Mouse (Mus musculus): ENCODE data around the gene Rtf1. TPM values are rescaled to one million over a fixed set of nuclear protein-coding genes. Genes with fewer than 3 reads are reported as not detected.
A peak's percentile ranks its signal among the peaks of the same experiment; 100 is the strongest.
"Not testable (repeated sequence)": the region's sequence is repeated elsewhere in the genome, so short reads cannot be mapped to it uniquely, and the experiment has no call there.

The Rtf1 gene
- polyA plus RNA-seq (2014; fragmentation: Nextera tagmentation; extraction: Ambion mirVana) = 31.9 and 35.0 TPM in 2 replicates

GRCm38 (mm10) chr2:119674525-119675214, at the start of gene Rtf1:
Rtf1 (plus strand) TSS chr2:119675068.
- under 1% methylated on average over 40 of the region's 58 CpGs for WGBS
- H3K27me3 ChIP-seq (ENCODE audit: control insufficient read depth, insufficient read depth, low read length) = no peaks in the 10 kb centered on the region
- H3K27ac ChIP-seq (ENCODE audit: low read depth, low read length) = peak within 1 kb of the TSS; percentile 42; the same call in 1 of the 2 replicates
- ATAC-seq (ENCODE audit: insufficient read depth, low FRiP score, low TSS enrichment) (peak; percentile 95), DNase-seq (ENCODE audit: low spot score) (peak; percentile 96)
- peak within 1 kb of the TSS; percentile 87 for H3K4me2 ChIP-seq (ENCODE audit: low read depth)
- H3K9me3 ChIP-seq (ENCODE audit: control insufficient read depth, low read length) = no peaks in the 10 kb centered on the region
- peak within 1 kb of the TSS; percentile 97 for H3K4me3 ChIP-seq (ENCODE audit: low read depth, low read length)
- no peaks in the 10 kb centered on the region for H3K36me3 ChIP-seq (ENCODE audit: control insufficient read depth, insufficient read depth, low read length)
- H3K4me1 ChIP-seq (ENCODE audit: control insufficient read depth, insufficient read depth, low read length) = peaks cover 4% of the 10 kb centered on the region; the same call in 1 of the 2 replicates
- peak within 1 kb of the TSS; percentile 97 for H3K9ac ChIP-seq (ENCODE audit: low read length)

GRCm38 (mm10) chr2:119636781-119637180, 38.1 kb upstream of the Rtf1 start:
- Histone ChIP-seq H3K4me3 (ENCODE audit: low read depth, low read length) (no peak overlapping the region), H3K27me3 (ENCODE audit: control insufficient read depth, insufficient read depth, low read length) (no peaks in the 10 kb centered on the region), H3K4me2 (ENCODE audit: low read depth) (no peak overlapping the region), H3K36me3 (ENCODE audit: control insufficient read depth, insufficient read depth, low read length) (peaks cover 15% of the 10 kb centered on the region), H3K9me3 (ENCODE audit: control insufficient read depth, low read length) (no peaks in the 10 kb centered on the region), H3K9ac (ENCODE audit: low read length) (no peak overlapping the region), H3K27ac (ENCODE audit: low read depth, low read length) (no peak overlapping the region), H3K4me1 (ENCODE audit: control insufficient read depth, insufficient read depth, low read length) (no peaks in the 10 kb centered on the region)
- no peak for DNase-seq (ENCODE audit: low spot score)
- WGBS = 96% methylated on average over 1 of the region's 1 CpGs
- ATAC-seq (ENCODE audit: insufficient read depth, low FRiP score, low TSS enrichment) = no peak

- no peak overlapping the region for H3K4me2 ChIP-seq (ENCODE audit: low read depth)
- DNase-seq (ENCODE audit: low spot score) = no peak
- peaks cover 16% of the 10 kb centered on the region for H3K36me3 ChIP-seq (ENCODE audit: control insufficient read depth, insufficient read depth, low read length)
- no peak for ATAC-seq (ENCODE audit: insufficient read depth, low FRiP score, low TSS enrichment)
- no peak overlapping the region for H3K27ac ChIP-seq (ENCODE audit: low read depth, low read length)
- no peaks in the 10 kb centered on the region for H3K9me3 ChIP-seq (ENCODE audit: control insufficient read depth, low read length)
- H3K4me3 ChIP-seq (ENCODE audit: low read depth, low read length) = no peak overlapping the region
- H3K9ac ChIP-seq (ENCODE audit: low read length) = no peak overlapping the region
- H3K27me3 ChIP-seq (ENCODE audit: control insufficient read depth, insufficient read depth, low read length) = no peaks in the 10 kb centered on the region
- 96% methylated on average over 5 of the region's 5 CpGs for WGBS
- H3K4me1 ChIP-seq (ENCODE audit: control insufficient read depth, insufficient read depth, low read length) = no peaks in the 10 kb centered on the region
These were observed 33.5 kb upstream of the Rtf1 start for GRCm38 (mm10) chr2:119641214-119641912.

- WGBS = 94% methylated on average over 5 of the region's 5 CpGs
- ATAC-seq (ENCODE audit: insufficient read depth, low FRiP score, low TSS enrichment) (no peak), DNase-seq (ENCODE audit: low spot score) (no peak)
- H3K4me2 ChIP-seq (ENCODE audit: low read depth) = no peak overlapping the region
- no peaks in the 10 kb centered on the region for H3K9me3 ChIP-seq (ENCODE audit: control insufficient read depth, low read length)
- no peaks in the 10 kb centered on the region for H3K4me1 ChIP-seq (ENCODE audit: control insufficient read depth, insufficient read depth, low read length)
- H3K27ac ChIP-seq (ENCODE audit: low read depth, low read length) = no peak overlapping the region
- H3K36me3 ChIP-seq (ENCODE audit: control insufficient read depth, insufficient read depth, low read length) = peaks cover 12% of the 10 kb centered on the region
- no peaks in the 10 kb centered on the region for H3K27me3 ChIP-seq (ENCODE audit: control insufficient read depth, insufficient read depth, low read length)
- H3K9ac ChIP-seq (ENCODE audit: low read length) = no peak overlapping the region
- H3K4me3 ChIP-seq (ENCODE audit: low read depth, low read length) = no peak overlapping the region
These were observed 30.6 kb upstream of the Rtf1 start for GRCm38 (mm10) chr2:119644254-119644653.

GRCm38 (mm10) chr2:119662220-119663182, 12.4 kb upstream of the Rtf1 start, which contains the start of gene Ndufaf1:
Ndufaf1 (minus strand) TSS chr2:119662827.
- WGBS = 2% methylated on average over 44 of the region's 44 CpGs
- Histone ChIP-seq H3K27me3 (ENCODE audit: control insufficient read depth, insufficient read depth, low read length) (no peaks in the 10 kb centered on the region), H3K4me1 (ENCODE audit: control insufficient read depth, insufficient read depth, low read length) (peaks cover 7% of the 10 kb centered on the region; the same call in 1 of the 2 replicates), H3K27ac (ENCODE audit: low read depth, low read length) (no peak within 1 kb of the TSS), H3K9me3 (ENCODE audit: control insufficient read depth, low read length) (no peaks in the 10 kb centered on the region), H3K4me2 (ENCODE audit: low read depth) (peak within 1 kb of the TSS; percentile 46), H3K9ac (ENCODE audit: low read length) (peak within 1 kb of the TSS; percentile 69), H3K4me3 (ENCODE audit: low read depth, low read length) (peak within 1 kb of the TSS; percentile 71), H3K36me3 (ENCODE audit: control insufficient read depth, insufficient read depth, low read length) (no peaks in the 10 kb centered on the region)
- DNase-seq (ENCODE audit: low spot score) = peak; percentile 79
- ATAC-seq (ENCODE audit: insufficient read depth, low FRiP score, low TSS enrichment) = no peak

GRCm38 (mm10) chr2:119665744-119666143, 9.1 kb upstream of the Rtf1 start:
- H3K4me2 ChIP-seq (ENCODE audit: low read depth); H3K4me3 ChIP-seq (ENCODE audit: low read depth, low read length); H3K9ac ChIP-seq (ENCODE audit: low read length); ATAC-seq (ENCODE audit: insufficient read depth, low FRiP score, low TSS enrichment); DNase-seq (ENCODE audit: low spot score); H3K36me3 ChIP-seq (ENCODE audit: control insufficient read depth, insufficient read depth, low read length); H3K27ac ChIP-seq (ENCODE audit: low read depth, low read length); H3K27me3 ChIP-seq (ENCODE audit: control insufficient read depth, insufficient read depth, low read length); H3K9me3 ChIP-seq (ENCODE audit: control insufficient read depth, low read length); H3K4me1 ChIP-seq (ENCODE audit: control insufficient read depth, insufficient read depth, low read length): not testable (repeated sequence)
- 76% methylated on average over 19 of the region's 23 CpGs for WGBS

- Histone ChIP-seq H3K9ac (ENCODE audit: low read length) (no peak overlapping the region), H3K4me2 (ENCODE audit: low read depth) (no peak overlapping the region), H3K4me1 (ENCODE audit: control insufficient read depth, insufficient read depth, low read length) (no peaks in the 10 kb centered on the region), H3K27ac (ENCODE audit: low read depth, low read length) (no peak overlapping the region), H3K36me3 (ENCODE audit: control insufficient read depth, insufficient read depth, low read length) (no peaks in the 10 kb centered on the region), H3K4me3 (ENCODE audit: low read depth, low read length) (no peak overlapping the region), H3K9me3 (ENCODE audit: control insufficient read depth, low read length) (no peaks in the 10 kb centered on the region), H3K27me3 (ENCODE audit: control insufficient read depth, insufficient read depth, low read length) (no peaks in the 10 kb centered on the region)
- DNase-seq (ENCODE audit: low spot score) (peak; percentile 13), ATAC-seq (ENCODE audit: insufficient read depth, low FRiP score, low TSS enrichment) (no peak)
- 13% methylated on average over 7 of the region's 7 CpGs for WGBS
These were observed 5.9 kb upstream of the Rtf1 start for GRCm38 (mm10) chr2:119669010-119669409.

- Histone ChIP-seq H3K9ac (ENCODE audit: low read length) (peak overlapping the region; percentile 97), H3K4me2 (ENCODE audit: low read depth) (peak overlapping the region; percentile 87), H3K9me3 (ENCODE audit: control insufficient read depth, low read length) (no peaks in the 10 kb centered on the region), H3K27me3 (ENCODE audit: control insufficient read depth, insufficient read depth, low read length) (no peaks in the 10 kb centered on the region), H3K4me3 (ENCODE audit: low read depth, low read length) (peak overlapping the region; percentile 97), H3K27ac (ENCODE audit: low read depth, low read length) (peak overlapping the region; percentile 42; the same call in 1 of the 2 replicates), H3K36me3 (ENCODE audit: control insufficient read depth, insufficient read depth, low read length) (no peaks in the 10 kb centered on the region), H3K4me1 (ENCODE audit: control insufficient read depth, insufficient read depth, low read length) (peaks cover 4% of the 10 kb centered on the region; the same call in 1 of the 2 replicates)
- WGBS = under 1% methylated on average over 39 of the region's 39 CpGs
- DNase-seq (ENCODE audit: low spot score) (no peak), ATAC-seq (ENCODE audit: insufficient read depth, low FRiP score, low TSS enrichment) (peak; percentile 83)
These were observed 432 bp downstream of the Rtf1 start for GRCm38 (mm10) chr2:119675215-119675784.

All from neural tube, embryonic 11.5 days (tissue).